Mouse (Mus musculus): ENCODE measurements around the gene Thy1. TPM values are rescaled to one million over a fixed set of nuclear protein-coding genes. Genes with fewer than 3 reads are reported as not detected.

The Thy1 gene
- total RNA-seq, 1 experiment from 2014 or later = 50.7 TPM

GRCm38 (mm10) chr9:44053936-44054335, 10.8 kb downstream of the Thy1 start:
- no peak for ATAC-seq (ENCODE audit: extremely low read depth, insufficient number of reproducible peaks, low FRiP score, poor library complexity, severe bottlenecking)

- no peak for ATAC-seq (ENCODE audit: extremely low read depth, insufficient number of reproducible peaks, low FRiP score, poor library complexity, severe bottlenecking)
Measured at GRCm38 (mm10) chr9:44058606-44059005, 15.4 kb downstream of the Thy1 start.

GRCm38 (mm10) chr9:44065177-44065576, 22.0 kb downstream of the Thy1 start:
- ATAC-seq (ENCODE audit: extremely low read depth, insufficient number of reproducible peaks, low FRiP score, poor library complexity, severe bottlenecking) = no peak

GRCm38 (mm10) chr9:44066785-44067225, 23.6 kb downstream of the Thy1 start, which contains the start of gene Usp2:
TSS of gene Usp2 (plus strand) at chr9:44067021.
- peak; percentile 94 for ATAC-seq (ENCODE audit: extremely low read depth, insufficient number of reproducible peaks, low FRiP score, poor library complexity, severe bottlenecking)

GRCm38 (mm10) chr9:44067241-44067959, 24.2 kb downstream of the Thy1 start:
- no peak for ATAC-seq (ENCODE audit: extremely low read depth, insufficient number of reproducible peaks, low FRiP score, poor library complexity, severe bottlenecking)

GRCm38 (mm10) chr9:44067960-44068330, 24.8 kb downstream of the Thy1 start:
- no peak for ATAC-seq (ENCODE audit: extremely low read depth, insufficient number of reproducible peaks, low FRiP score, poor library complexity, severe bottlenecking)

- ATAC-seq (ENCODE audit: extremely low read depth, insufficient number of reproducible peaks, low FRiP score, poor library complexity, severe bottlenecking) = no peak
Measured at GRCm38 (mm10) chr9:44069252-44069651, 26.1 kb downstream of the Thy1 start.

- ATAC-seq (ENCODE audit: extremely low read depth, insufficient number of reproducible peaks, low FRiP score, poor library complexity, severe bottlenecking) = no peak
Measured at GRCm38 (mm10) chr9:44070113-44070843, 27.1 kb downstream of the Thy1 start.

GRCm38 (mm10) chr9:44070844-44071231, 27.7 kb downstream of the Thy1 start:
- ATAC-seq (ENCODE audit: extremely low read depth, insufficient number of reproducible peaks, low FRiP score, poor library complexity, severe bottlenecking) = no peak

- no peak for ATAC-seq (ENCODE audit: extremely low read depth, insufficient number of reproducible peaks, low FRiP score, poor library complexity, severe bottlenecking)
Measured at GRCm38 (mm10) chr9:44071914-44072598, 28.9 kb downstream of the Thy1 start.

GRCm38 (mm10) chr9:44072599-44072915, 29.4 kb downstream of the Thy1 start:
- no peak for ATAC-seq (ENCODE audit: extremely low read depth, insufficient number of reproducible peaks, low FRiP score, poor library complexity, severe bottlenecking)

GRCm38 (mm10) chr9:44073115-44073514, 29.9 kb downstream of the Thy1 start:
- ATAC-seq (ENCODE audit: extremely low read depth, insufficient number of reproducible peaks, low FRiP score, poor library complexity, severe bottlenecking) = no peak

- no peak for ATAC-seq (ENCODE audit: extremely low read depth, insufficient number of reproducible peaks, low FRiP score, poor library complexity, severe bottlenecking)
Measured at GRCm38 (mm10) chr9:44074395-44075275, 31.5 kb downstream of the Thy1 start.

- ATAC-seq (ENCODE audit: extremely low read depth, insufficient number of reproducible peaks, low FRiP score, poor library complexity, severe bottlenecking) = no peak
Measured at GRCm38 (mm10) chr9:44075276-44075995, 32.3 kb downstream of the Thy1 start.

GRCm38 (mm10) chr9:44075996-44076763, 33.0 kb downstream of the Thy1 start:
- no peak for ATAC-seq (ENCODE audit: extremely low read depth, insufficient number of reproducible peaks, low FRiP score, poor library complexity, severe bottlenecking)

GRCm38 (mm10) chr9:44076764-44077120, 33.6 kb downstream of the Thy1 start:
- ATAC-seq (ENCODE audit: extremely low read depth, insufficient number of reproducible peaks, low FRiP score, poor library complexity, severe bottlenecking) = peak; percentile 60; the same call in 1 of the 2 replicates

GRCm38 (mm10) chr9:44077266-44077910, 34.2 kb downstream of the Thy1 start:
- no peak for ATAC-seq (ENCODE audit: extremely low read depth, insufficient number of reproducible peaks, low FRiP score, poor library complexity, severe bottlenecking)
